Mouse (Mus musculus) thymus, adult 2 months (tissue): Measurements from ENCODE around the gene C130032M10Rik. TPM values are rescaled to one million over a fixed set of nuclear protein-coding genes. Genes with fewer than 3 reads are reported as not detected.
"Not testable (repeated sequence)": the region's sequence is repeated elsewhere in the genome, so short reads cannot be mapped to it uniquely, and the experiment has no call there.

Experiments used
- DNase-seq: peaks from one replicate; pipeline ENCODE4 v3.0.0; 2021
- H3K27ac ChIP-seq: fragments of 200-500 bp; 2 replicates; pipeline ENCODE4 v1.5.1; 2012; ENCODE audit warnings: low read length, control low read depth; ENCODE audit not compliant: control insufficient read depth, insufficient read depth
- H3K27me3 ChIP-seq: fragments of 200-500 bp; 2 replicates; pipeline ENCODE4 v1.6.1; 2012; ENCODE audit warnings: mild to moderate bottlenecking, low read length, moderate library complexity, mixed read lengths; ENCODE audit not compliant: control insufficient read depth, insufficient read depth
- H3K36me3 ChIP-seq: fragments of 200-500 bp; 2 replicates; pipeline ENCODE4 v1.6.1; 2012; ENCODE audit warnings: mild to moderate bottlenecking, low read length, moderate library complexity; ENCODE audit not compliant: control insufficient read depth, insufficient read depth
- H3K4me1 ChIP-seq: fragments of 200-500 bp; replicated peaks from 2 replicates; pipeline ENCODE4 v1.6.1; 2012; ENCODE audit warnings: low read length; ENCODE audit not compliant: control insufficient read depth, insufficient read depth
- H3K4me3 ChIP-seq: fragments of 200-500 bp; 2 replicates; pipeline ENCODE4 v1.5.1; 2012; ENCODE audit warnings: mild to moderate bottlenecking, low read length, control low read depth, moderate library complexity; ENCODE audit not compliant: control insufficient read depth, insufficient read depth
- CTCF ChIP-seq: fragments of 200-500 bp; IDR thresholded peaks from 2 replicates; pipeline ENCODE4 v1.5.1; 2012; ENCODE audit warnings: mild to moderate bottlenecking, control low read depth, low read length, moderate library complexity, borderline replicate concordance; ENCODE audit not compliant: control insufficient read depth, poor library complexity, insufficient read depth; ENCODE audit errors: extremely low read depth
- POLR2A ChIP-seq: fragments of 200-500 bp; IDR thresholded peaks from 2 replicates; pipeline ENCODE4 v1.6.1; 2012; ENCODE audit warnings: mild to moderate bottlenecking, low read length, control low read depth, moderate library complexity; ENCODE audit not compliant: control insufficient read depth, poor library complexity, insufficient read depth; ENCODE audit errors: extremely low read depth
- WGBS: fragments of 180-500 bp; shearing (Covaris S2); methylation state at CpG from one replicate; pipeline ENCODE4 v1.1.7; 2018; 5-methylcytosine and 5-hydroxymethylcytosine counted together
- polyA plus RNA-seq: library from polyadenylated mRNA; depleted of rRNA; stranded (reverse); fragments of >200 nt; gene quantifications from 2 replicates; pipeline ENCODE4 v1.2.3, GENCODE M21; 2012

The C130032M10Rik gene
- polyA plus RNA-seq, 1 experiment: not detected

GRCm38 (mm10) chr9:114509785-114510184 is 5.7 kb upstream of the C130032M10Rik start:
- WGBS: 3% methylated on average over 9 of the region's 9 CpGs
- H3K4me3 ChIP-seq: no peak overlapping the region
- no peaks in the 10 kb centered on the region for H3K27me3 ChIP-seq
- H3K4me1 ChIP-seq: peaks cover 21% of the 10 kb centered on the region
- TF ChIP-seq POLR2A: 0 out of 2 replicates have a peak, but pooled peaks have one; percentile 23
- TF ChIP-seq CTCF: no peak
- no peaks in the 10 kb centered on the region for H3K36me3 ChIP-seq
- no peak overlapping the region for H3K27ac ChIP-seq
- DNase-seq: peak; percentile 50

GRCm38 (mm10) chr9:114512831-114513230 is 2.7 kb upstream of the C130032M10Rik start:
- no peak overlapping the region for H3K4me3 ChIP-seq
- peaks cover 13% of the 10 kb centered on the region for H3K4me1 ChIP-seq
- no peaks in the 10 kb centered on the region for H3K27me3 ChIP-seq

GRCm38 (mm10) chr9:114517924-114518497 is 2.5 kb downstream of the C130032M10Rik start:
- TF ChIP-seq CTCF: no peak
- TF ChIP-seq POLR2A: no peak
- no peak for DNase-seq
- Histone ChIP-seq H3K27ac (no peak overlapping the region), H3K27me3 (no peaks in the 10 kb centered on the region), H3K4me1 (no peaks in the 10 kb centered on the region), H3K36me3 (no peaks in the 10 kb centered on the region), H3K4me3 (no peak overlapping the region)
- 83% methylated on average over 13 of the region's 13 CpGs for WGBS

More at GRCm38 (mm10) chr9:114512831-114513230, 2.7 kb upstream of the C130032M10Rik start:
- no peak for DNase-seq
- TF ChIP-seq CTCF: no peak
- H3K27ac ChIP-seq: no peak overlapping the region
- 97% methylated on average over 21 of the region's 21 CpGs for WGBS
- H3K36me3 ChIP-seq: no peaks in the 10 kb centered on the region

GRCm38 (mm10) chr9:114518812-114519477 is 3.4 kb downstream of the C130032M10Rik start:
- DNase-seq: no peak
- TF ChIP-seq CTCF: no peak
- no peak for TF ChIP-seq POLR2A
- H3K27me3 ChIP-seq: no peaks in the 10 kb centered on the region
- H3K4me1 ChIP-seq: no peaks in the 10 kb centered on the region
- 87% methylated on average over 9 of the region's 9 CpGs for WGBS
- no peak overlapping the region for H3K27ac ChIP-seq
- no peak overlapping the region for H3K4me3 ChIP-seq
- no peaks in the 10 kb centered on the region for H3K36me3 ChIP-seq

GRCm38 (mm10) chr9:114520529-114520928 is 5.0 kb downstream of the C130032M10Rik start:
- H3K4me1 ChIP-seq, H3K4me3 ChIP-seq, H3K27ac ChIP-seq, H3K27me3 ChIP-seq, DNase-seq, H3K36me3 ChIP-seq: not testable (repeated sequence)
- WGBS: 73% methylated on average over 4 of the region's 4 CpGs

GRCm38 (mm10) chr9:114522041-114522440 is 6.5 kb downstream of the C130032M10Rik start:
- H3K27ac ChIP-seq: no peak overlapping the region
- no peaks in the 10 kb centered on the region for H3K36me3 ChIP-seq
- DNase-seq: peak; percentile 30
- H3K27me3 ChIP-seq: no peaks in the 10 kb centered on the region
- 46% methylated on average over 5 of the region's 5 CpGs for WGBS
- peaks cover 5% of the 10 kb centered on the region for H3K4me1 ChIP-seq
- TF ChIP-seq POLR2A (no peak), CTCF (no peak)
- H3K4me3 ChIP-seq: no peak overlapping the region

GRCm38 (mm10) chr9:114522501-114522900 is 7.0 kb downstream of the C130032M10Rik start:
- no peak for TF ChIP-seq POLR2A
- TF ChIP-seq CTCF: no peak
- Histone ChIP-seq H3K4me3 (no peak overlapping the region), H3K27ac (no peak overlapping the region), H3K36me3 (no peaks in the 10 kb centered on the region), H3K27me3 (no peaks in the 10 kb centered on the region), H3K4me1 (peaks cover 5% of the 10 kb centered on the region)
- DNase-seq: no peak
- WGBS: 96% methylated on average over 9 of the region's 9 CpGs
